Mouse (Mus musculus) limb, embryonic 13.5 days (tissue): ENCODE data around the gene Fbxo46. TPM values are rescaled to one million over a fixed set of nuclear protein-coding genes. Genes with fewer than 3 reads are reported as not detected.

Source experiments
- ATAC-seq: fragments of 200-750 bp; cut with Nextera tagmentation; 2 replicates; pipeline ENCODE4 v1.8.0; 2017; ENCODE audit warnings: low read depth, moderate number of reproducible peaks, moderate TSS enrichment; ENCODE audit not compliant: low FRiP score
- H3K27ac ChIP-seq: fragments of 300-500 bp; sonication (generic); 2 replicates; pipeline ENCODE4 v1.5.1; 2015; ENCODE audit warnings: inconsistent platforms, mild to moderate bottlenecking, moderate library complexity
- H3K27me3 ChIP-seq: fragments of 300-500 bp; sonication (generic); 2 replicates; pipeline ENCODE4 v1.6.1; 2015; ENCODE audit warnings: mild to moderate bottlenecking, inconsistent platforms
- H3K36me3 ChIP-seq: fragments of 300-500 bp; sonication (generic); 2 replicates; pipeline ENCODE4 v1.6.1; 2015; ENCODE audit warnings: inconsistent platforms, mild to moderate bottlenecking, moderate library complexity
- H3K4me1 ChIP-seq: fragments of 300-500 bp; sonication (generic); 2 replicates; pipeline ENCODE4 v1.6.1; 2015; ENCODE audit warnings: inconsistent platforms
- H3K4me2 ChIP-seq: fragments of 300-500 bp; sonication (generic); replicated peaks from 2 replicates; pipeline ENCODE4 v1.6.1; 2015; ENCODE audit warnings: inconsistent platforms, mild to moderate bottlenecking, moderate library complexity
- H3K4me3 ChIP-seq: fragments of 300-500 bp; sonication (generic); 2 replicates; pipeline ENCODE4 v1.5.1; 2015; ENCODE audit warnings: moderate library complexity, mild to moderate bottlenecking, inconsistent platforms
- H3K9ac ChIP-seq: fragments of 300-500 bp; sonication (generic); 2 replicates; pipeline ENCODE4 v1.6.1; 2015; ENCODE audit warnings: mild to moderate bottlenecking, inconsistent platforms
- H3K9me3 ChIP-seq: fragments of 300-500 bp; sonication (generic); 2 replicates; pipeline ENCODE4 v1.6.1; 2016; ENCODE audit warnings: inconsistent platforms
- WGBS: fragments of 180-500 bp; shearing (Covaris S2); methylation state at CpG from one replicate; pipeline ENCODE4 v1.1.7; 2015; 5-methylcytosine and 5-hydroxymethylcytosine counted together
- polyA plus RNA-seq: library from polyadenylated mRNA; unstranded; fragments of >200 nt; fragmentation: Nextera tagmentation; extraction: Ambion mirVana; gene quantifications from 2 replicates; pipeline ENCODE4 v1.2.1, GENCODE M21; 2015

Fbxo46 gene
- polyA plus RNA-seq, 1 experiment from 2014 or later = 19.1 TPM

- Histone ChIP-seq H3K4me1 (peaks cover 32% of the 10 kb centered on the region), H3K27me3 (peaks cover 50% of the 10 kb centered on the region), H3K27ac (no peak overlapping the region), H3K36me3 (peaks cover 13% of the 10 kb centered on the region), H3K4me3 (peak overlapping the region; percentile 41; the same call in 1 of the 2 replicates), H3K9me3 (no peaks in the 10 kb centered on the region), H3K9ac (peak overlapping the region; percentile 43; the same call in 1 of the 2 replicates), H3K4me2 (peak overlapping the region; percentile 66)
- ATAC-seq = no peak
- 11% methylated on average over 18 of the region's 18 CpGs for WGBS
Observed at GRCm38 (mm10) chr7:19159411-19159810, 39.8 kb downstream of the Fbxo46 start.

- peak overlapping the region; percentile 66 for H3K4me2 ChIP-seq
- 2% methylated on average over 20 of the region's 20 CpGs for WGBS
- ATAC-seq = peak; percentile 4; the same call in 1 of the 2 replicates
- peak overlapping the region; percentile 41 for H3K4me3 ChIP-seq
- no peak overlapping the region for H3K27ac ChIP-seq
- H3K9ac ChIP-seq = no peak overlapping the region
- peaks cover 39% of the 10 kb centered on the region for H3K4me1 ChIP-seq
- H3K9me3 ChIP-seq = no peaks in the 10 kb centered on the region
- peaks cover 6% of the 10 kb centered on the region for H3K36me3 ChIP-seq
- peaks cover 58% of the 10 kb centered on the region for H3K27me3 ChIP-seq
Observed at GRCm38 (mm10) chr7:19160115-19160514, 40.5 kb downstream of the Fbxo46 start.

- 83% methylated on average over 7 of the region's 7 CpGs for WGBS
- Histone ChIP-seq H3K27me3 (peaks cover 73% of the 10 kb centered on the region), H3K9ac (no peak overlapping the region), H3K36me3 (no peaks in the 10 kb centered on the region), H3K27ac (no peak overlapping the region), H3K9me3 (0 out of 2 replicates have a peak, but pooled peaks cover 5% of the 10 kb centered on the region), H3K4me2 (no peak overlapping the region), H3K4me3 (no peak overlapping the region), H3K4me1 (peaks cover 38% of the 10 kb centered on the region)
- ATAC-seq = no peak
Observed at GRCm38 (mm10) chr7:19162928-19163327, 43.3 kb downstream of the Fbxo46 start.

- Histone ChIP-seq H3K9ac (no peak overlapping the region), H3K4me1 (peaks cover 38% of the 10 kb centered on the region), H3K9me3 (0 out of 2 replicates have a peak, but pooled peaks cover 5% of the 10 kb centered on the region), H3K36me3 (no peaks in the 10 kb centered on the region), H3K4me2 (peak overlapping the region; percentile 52), H3K27ac (no peak overlapping the region), H3K27me3 (peaks cover 73% of the 10 kb centered on the region), H3K4me3 (0 out of 2 replicates have a peak overlapping the region, but pooled peaks have one; percentile 5)
- 22% methylated on average over 12 of the region's 12 CpGs for whole genome bisulfite sequencing
- ATAC-seq = no peak; the same call in 1 of the 2 replicates
Observed at GRCm38 (mm10) chr7:19163752-19164151, 44.1 kb downstream of the Fbxo46 start.

- peaks cover 38% of the 10 kb centered on the region for H3K4me1 ChIP-seq
- peak; percentile 84 for ATAC-seq
- peak overlapping the region; percentile 52 for H3K4me2 ChIP-seq
- peaks cover 68% of the 10 kb centered on the region for H3K27me3 ChIP-seq
- WGBS = under 1% methylated on average over 6 of the region's 6 CpGs
- no peak overlapping the region for H3K9ac ChIP-seq
- H3K4me3 ChIP-seq = peak overlapping the region; percentile 8
- H3K9me3 ChIP-seq = 0 out of 2 replicates have a peak, but pooled peaks cover 5% of the 10 kb centered on the region
- H3K36me3 ChIP-seq = no peaks in the 10 kb centered on the region
- H3K27ac ChIP-seq = 0 out of 2 replicates have a peak overlapping the region, but pooled peaks have one; percentile 10
Observed at GRCm38 (mm10) chr7:19164189-19164588, 44.5 kb downstream of the Fbxo46 start.

GRCm38 (mm10) chr7:19164978-19165377 lies 45.3 kb downstream of the Fbxo46 start:
- Histone ChIP-seq H3K4me2 (peak overlapping the region; percentile 52), H3K27ac (no peak overlapping the region), H3K4me3 (peak overlapping the region; percentile 8; the same call in 1 of the 2 replicates), H3K27me3 (peaks cover 63% of the 10 kb centered on the region), H3K4me1 (peaks cover 31% of the 10 kb centered on the region), H3K36me3 (no peaks in the 10 kb centered on the region), H3K9ac (no peak overlapping the region), H3K9me3 (0 out of 2 replicates have a peak, but pooled peaks cover 5% of the 10 kb centered on the region)
- WGBS = 0% methylated on average over 13 of the region's 13 CpGs
- ATAC-seq = no peak

- Histone ChIP-seq H3K36me3 (no peaks in the 10 kb centered on the region), H3K27ac (no peak within 1 kb of the TSS), H3K27me3 (peaks cover 56% of the 10 kb centered on the region), H3K4me3 (peak within 1 kb of the TSS; percentile 8; the same call in 1 of the 2 replicates), H3K4me2 (peak within 1 kb of the TSS; percentile 52), H3K9ac (peak within 1 kb of the TSS; percentile 32; the same call in 1 of the 2 replicates), H3K4me1 (peaks cover 24% of the 10 kb centered on the region), H3K9me3 (0 out of 2 replicates have a peak, but pooled peaks cover 5% of the 10 kb centered on the region)
- ATAC-seq = no peak
- 10% methylated on average over 14 of the region's 14 CpGs for WGBS
Observed at GRCm38 (mm10) chr7:19165656-19166423, 46.2 kb downstream of the Fbxo46 start, which contains the start of gene Gipr. Gipr (minus strand) TSS chr7:19166127.

GRCm38 (mm10) chr7:19166990-19167389 lies 47.3 kb downstream of the Fbxo46 start:
- 88% methylated on average over 3 of the region's 3 CpGs for WGBS

GRCm38 (mm10) chr7:19169506-19169905 lies 49.8 kb downstream of the Fbxo46 start:
- H3K4me3 ChIP-seq = no peak overlapping the region
- no peaks in the 10 kb centered on the region for H3K36me3 ChIP-seq
- no peak for ATAC-seq
- 0 out of 2 replicates have a peak, but pooled peaks cover 5% of the 10 kb centered on the region for H3K9me3 ChIP-seq
- no peak overlapping the region for H3K9ac ChIP-seq
- H3K4me1 ChIP-seq = peaks cover 19% of the 10 kb centered on the region
- H3K4me2 ChIP-seq = no peak overlapping the region
- 67% methylated on average over 10 of the region's 10 CpGs for WGBS
- peaks cover 42% of the 10 kb centered on the region for H3K27me3 ChIP-seq
- H3K27ac ChIP-seq = no peak overlapping the region

More at GRCm38 (mm10) chr7:19166990-19167389, 47.3 kb downstream of the Fbxo46 start:
- ATAC-seq = no peak
- H3K4me2 ChIP-seq = no peak overlapping the region
- H3K9ac ChIP-seq = no peak overlapping the region
- peaks cover 49% of the 10 kb centered on the region for H3K27me3 ChIP-seq
- H3K4me1 ChIP-seq = peaks cover 24% of the 10 kb centered on the region
- H3K36me3 ChIP-seq = no peaks in the 10 kb centered on the region
- H3K27ac ChIP-seq = no peak overlapping the region
- 0 out of 2 replicates have a peak, but pooled peaks cover 5% of the 10 kb centered on the region for H3K9me3 ChIP-seq
- no peak overlapping the region for H3K4me3 ChIP-seq

- H3K27me3 ChIP-seq = peaks cover 41% of the 10 kb centered on the region
- H3K27ac ChIP-seq = no peak overlapping the region
- 62% methylated on average over 8 of the region's 8 CpGs for WGBS
- 0 out of 2 replicates have a peak, but pooled peaks cover 5% of the 10 kb centered on the region for H3K9me3 ChIP-seq
- no peak overlapping the region for H3K4me3 ChIP-seq
- H3K4me1 ChIP-seq = peaks cover 13% of the 10 kb centered on the region
- no peak overlapping the region; the same call in 1 of the 2 replicates for H3K9ac ChIP-seq
- H3K4me2 ChIP-seq = no peak overlapping the region
- H3K36me3 ChIP-seq = no peaks in the 10 kb centered on the region
- ATAC-seq = no peak
Observed at GRCm38 (mm10) chr7:19170142-19170541, 50.5 kb downstream of the Fbxo46 start.

- Histone ChIP-seq H3K4me3 (no peak overlapping the region), H3K4me2 (no peak overlapping the region), H3K27me3 (peaks cover 43% of the 10 kb centered on the region), H3K27ac (no peak overlapping the region), H3K9ac (no peak overlapping the region), H3K4me1 (peaks cover 11% of the 10 kb centered on the region), H3K36me3 (no peaks in the 10 kb centered on the region), H3K9me3 (0 out of 2 replicates have a peak, but pooled peaks cover 5% of the 10 kb centered on the region)
- WGBS = 59% methylated on average over 8 of the region's 8 CpGs
- ATAC-seq = no peak
Observed at GRCm38 (mm10) chr7:19171831-19172230, 52.2 kb downstream of the Fbxo46 start.

- Histone ChIP-seq H3K27ac (no peak overlapping the region), H3K4me2 (peak overlapping the region; percentile 65), H3K4me1 (peaks cover 11% of the 10 kb centered on the region), H3K27me3 (peaks cover 53% of the 10 kb centered on the region), H3K36me3 (no peaks in the 10 kb centered on the region), H3K9ac (peak overlapping the region; percentile 58; the same call in 1 of the 2 replicates), H3K9me3 (no peaks in the 10 kb centered on the region), H3K4me3 (peak overlapping the region; percentile 38)
- WGBS = 5% methylated on average over 17 of the region's 17 CpGs
- ATAC-seq = peak; percentile 75
Observed at GRCm38 (mm10) chr7:19172874-19173273, 53.2 kb downstream of the Fbxo46 start.
